Mouse (Mus musculus): ENCODE results near the gene Ankrd33. TPM values are rescaled to one million over a fixed set of nuclear protein-coding genes. Genes with fewer than 3 reads are reported as not detected.

Gene Ankrd33
- total and polyA plus RNA-seq, 3 experiments = not detected

GRCm38 (mm10) chr15:101092829-101093648, 22.5 kb upstream of the Ankrd33 start:
- no peaks in the 10 kb centered on the region for H3K4me1 ChIP-seq (ENCODE audit: insufficient read depth, low read depth, low read length)
- ATAC-seq (ENCODE audit: extremely low read depth, insufficient number of reproducible peaks, low FRiP score, poor library complexity, severe bottlenecking) = no peak
- H3K36me3 ChIP-seq (replicated peaks) = no peaks in the 10 kb centered on the region
- DNase-seq (ENCODE audit: low spot score) = no peak
- no peaks in the 10 kb centered on the region for H3K27me3 ChIP-seq (ENCODE audit: insufficient read depth, low read length)
- 0 out of 2 replicates have a peak overlapping the region, but pooled peaks have one; percentile 1 for H3K4me3 ChIP-seq (ENCODE audit: low read depth, low read length)
- H3K9me3 ChIP-seq (replicated peaks) = peaks cover 92% of the 10 kb centered on the region
- TF ChIP-seq CTCF (IDR thresholded peaks at IDR 0.05; ENCODE audit: low read depth, low read length) (no peak), GATA2 (IDR thresholded peaks at IDR 0.05; ENCODE audit: borderline replicate concordance, low read depth, low read length) (no peak), GATA1 (IDR thresholded peaks at IDR 0.05; ENCODE audit: borderline replicate concordance, low read length) (no peak), POLR2AphosphoS5 (IDR thresholded peaks at IDR 0.05; ENCODE audit: insufficient replicate concordance, low read depth, low read length) (no peak), TAL1 (conservative IDR thresholded peaks at IDR 0.05; ENCODE audit: low read depth, low read length) (no peak)

GRCm38 (mm10) chr15:101093988-101094387, 21.6 kb upstream of the Ankrd33 start:
- Histone ChIP-seq H3K4me3 (ENCODE audit: low read depth, low read length) (no peak overlapping the region), H3K9me3 (replicated peaks) (peaks cover 91% of the 10 kb centered on the region), H3K36me3 (replicated peaks) (no peaks in the 10 kb centered on the region), H3K4me1 (ENCODE audit: insufficient read depth, low read depth, low read length) (no peaks in the 10 kb centered on the region), H3K27me3 (ENCODE audit: insufficient read depth, low read length) (no peaks in the 10 kb centered on the region)
- no peak for TF ChIP-seq POLR2AphosphoS5 (IDR thresholded peaks at IDR 0.05; ENCODE audit: insufficient replicate concordance, low read depth, low read length)
- no peak for TF ChIP-seq GATA2 (IDR thresholded peaks at IDR 0.05; ENCODE audit: borderline replicate concordance, low read depth, low read length)
- no peak for TF ChIP-seq CTCF (IDR thresholded peaks at IDR 0.05; ENCODE audit: low read depth, low read length)
- TF ChIP-seq GATA1 (IDR thresholded peaks at IDR 0.05; ENCODE audit: borderline replicate concordance, low read length) = no peak
- TF ChIP-seq TAL1 (conservative IDR thresholded peaks at IDR 0.05; ENCODE audit: low read depth, low read length) = no peak
- ATAC-seq (ENCODE audit: extremely low read depth, insufficient number of reproducible peaks, low FRiP score, poor library complexity, severe bottlenecking) (no peak), DNase-seq (ENCODE audit: low spot score) (no peak)

- TF ChIP-seq GATA1 (IDR thresholded peaks at IDR 0.05; ENCODE audit: borderline replicate concordance, low read length) = no peak
- TF ChIP-seq CTCF (IDR thresholded peaks at IDR 0.05; ENCODE audit: low read depth, low read length) = no peak
- TF ChIP-seq GATA2 (IDR thresholded peaks at IDR 0.05; ENCODE audit: borderline replicate concordance, low read depth, low read length) = no peak
- no peak for TF ChIP-seq POLR2AphosphoS5 (IDR thresholded peaks at IDR 0.05; ENCODE audit: insufficient replicate concordance, low read depth, low read length)
- Histone ChIP-seq H3K4me3 (ENCODE audit: low read depth, low read length) (no peak overlapping the region), H3K36me3 (replicated peaks) (no peaks in the 10 kb centered on the region), H3K27me3 (ENCODE audit: insufficient read depth, low read length) (no peaks in the 10 kb centered on the region), H3K9me3 (replicated peaks) (peaks cover 88% of the 10 kb centered on the region), H3K4me1 (ENCODE audit: insufficient read depth, low read depth, low read length) (no peaks in the 10 kb centered on the region)
- DNase-seq (ENCODE audit: low spot score) (no peak), ATAC-seq (ENCODE audit: extremely low read depth, insufficient number of reproducible peaks, low FRiP score, poor library complexity, severe bottlenecking) (no peak)
Measured at GRCm38 (mm10) chr15:101094979-101095378, 20.6 kb upstream of the Ankrd33 start.

- Histone ChIP-seq H3K4me1 (ENCODE audit: insufficient read depth, low read depth, low read length) (no peaks in the 10 kb centered on the region), H3K4me3 (ENCODE audit: low read depth, low read length) (no peak overlapping the region), H3K27me3 (ENCODE audit: insufficient read depth, low read length) (no peaks in the 10 kb centered on the region), H3K9me3 (replicated peaks) (peaks cover 85% of the 10 kb centered on the region), H3K36me3 (replicated peaks) (no peaks in the 10 kb centered on the region)
- no peak for ATAC-seq (ENCODE audit: extremely low read depth, insufficient number of reproducible peaks, low FRiP score, poor library complexity, severe bottlenecking)
- DNase-seq (ENCODE audit: low spot score) = no peak
- no peak for TF ChIP-seq GATA2 (IDR thresholded peaks at IDR 0.05; ENCODE audit: borderline replicate concordance, low read depth, low read length)
Measured at GRCm38 (mm10) chr15:101095392-101095791, 20.2 kb upstream of the Ankrd33 start.

GRCm38 (mm10) chr15:101097985-101098651, 17.4 kb upstream of the Ankrd33 start:
- Histone ChIP-seq H3K27me3 (ENCODE audit: insufficient read depth, low read length) (no peaks in the 10 kb centered on the region), H3K36me3 (replicated peaks) (no peaks in the 10 kb centered on the region), H3K4me1 (ENCODE audit: insufficient read depth, low read depth, low read length) (no peaks in the 10 kb centered on the region), H3K9me3 (replicated peaks) (peaks cover 80% of the 10 kb centered on the region), H3K4me3 (ENCODE audit: low read depth, low read length) (no peak overlapping the region; the same call in 1 of the 2 replicates)
- no peak for TF ChIP-seq GATA1 (IDR thresholded peaks at IDR 0.05; ENCODE audit: borderline replicate concordance, low read length)
- no peak for TF ChIP-seq CTCF (IDR thresholded peaks at IDR 0.05; ENCODE audit: low read depth, low read length)
- no peak for TF ChIP-seq POLR2AphosphoS5 (IDR thresholded peaks at IDR 0.05; ENCODE audit: insufficient replicate concordance, low read depth, low read length)
- TF ChIP-seq TAL1 (conservative IDR thresholded peaks at IDR 0.05; ENCODE audit: low read depth, low read length) = no peak
- ATAC-seq (ENCODE audit: extremely low read depth, insufficient number of reproducible peaks, low FRiP score, poor library complexity, severe bottlenecking) (no peak), DNase-seq (ENCODE audit: low spot score) (no peak)

- Histone ChIP-seq H3K36me3 (replicated peaks) (no peaks in the 10 kb centered on the region), H3K4me1 (ENCODE audit: insufficient read depth, low read depth, low read length) (no peaks in the 10 kb centered on the region), H3K27me3 (ENCODE audit: insufficient read depth, low read length) (no peaks in the 10 kb centered on the region), H3K4me3 (ENCODE audit: low read depth, low read length) (no peak overlapping the region), H3K9me3 (replicated peaks) (peaks cover 75% of the 10 kb centered on the region)
- ATAC-seq (ENCODE audit: extremely low read depth, insufficient number of reproducible peaks, low FRiP score, poor library complexity, severe bottlenecking) = no peak
- DNase-seq (ENCODE audit: low spot score) = no peak
- TF ChIP-seq GATA2 (IDR thresholded peaks at IDR 0.05; ENCODE audit: borderline replicate concordance, low read depth, low read length) = no peak
Measured at GRCm38 (mm10) chr15:101100996-101101395, 14.6 kb upstream of the Ankrd33 start.

Data from G1E (cell line).